Mouse (Mus musculus) intestine, embryonic 14.5 days (tissue): ENCODE results near the gene Gcn1l1. TPM values are rescaled to one million over a fixed set of nuclear protein-coding genes. Genes with fewer than 3 reads are reported as not detected.

Source experiments
- ATAC-seq: fragments of 200-750 bp; cut with Nextera tagmentation; replicated peaks from 2 replicates; pipeline ENCODE4 v1.8.0; 2017; ENCODE audit warnings: low read depth, moderate number of reproducible peaks, moderate TSS enrichment, moderate library complexity; ENCODE audit not compliant: low FRiP score, low TSS enrichment
- DNase-seq: peaks from one replicate; pipeline ENCODE4 v3.0.0-alpha.2; 2018; ENCODE audit warnings: low spot score
- H3K27ac ChIP-seq: fragments of 300-500 bp; sonication (generic); 2 replicates; pipeline ENCODE4 v1.5.1; 2014; ENCODE audit warnings: low read depth, mild to moderate bottlenecking, control low read depth
- H3K27me3 ChIP-seq: fragments of 300-500 bp; sonication (generic); replicated peaks from 2 replicates; pipeline ENCODE4 v1.6.1; 2014; ENCODE audit warnings: low read length, control low read depth; ENCODE audit not compliant: control insufficient read depth, insufficient read depth
- H3K36me3 ChIP-seq: fragments of 300-500 bp; sonication (generic); 2 replicates; pipeline ENCODE4 v1.6.1; 2014; ENCODE audit warnings: low read length, control low read depth; ENCODE audit not compliant: control insufficient read depth, insufficient read depth
- H3K4me1 ChIP-seq: fragments of 300-500 bp; sonication (generic); replicated peaks from 2 replicates; pipeline ENCODE4 v1.6.1; 2014; ENCODE audit warnings: low read length, control low read depth, mixed read lengths; ENCODE audit not compliant: control insufficient read depth, insufficient read depth
- H3K4me2 ChIP-seq: fragments of 300-500 bp; sonication (generic); 2 replicates; pipeline ENCODE4 v1.6.1; 2014; ENCODE audit warnings: low read length
- H3K4me3 ChIP-seq: fragments of 300-500 bp; sonication (generic); 2 replicates; pipeline ENCODE4 v1.5.1; 2014; ENCODE audit warnings: low read depth, low read length, control low read depth, mixed read lengths
- H3K9ac ChIP-seq: fragments of 300-500 bp; sonication (generic); 2 replicates; pipeline ENCODE4 v1.6.1; 2014; ENCODE audit warnings: mild to moderate bottlenecking, low read length
- H3K9me3 ChIP-seq: fragments of 300-500 bp; sonication (generic); 2 replicates; pipeline ENCODE4 v1.6.1; 2016; ENCODE audit warnings: low read length, control low read depth; ENCODE audit not compliant: control insufficient read depth
- WGBS: fragments of 180-500 bp; shearing (Covaris S2); extraction: QIAGEN DNeasy Blood & Tissue Kit; methylation state at CpG from one replicate; pipeline ENCODE4 v1.1.7; 2014; 5-methylcytosine and 5-hydroxymethylcytosine counted together
- polyA plus RNA-seq: library from polyadenylated mRNA; unstranded; fragments of >200 nt; fragmentation: Nextera tagmentation; extraction: Ambion mirVana; gene quantifications from 2 replicates; pipeline ENCODE4 v1.2.1, GENCODE M21; 2014

The Gcn1l1 gene
- polyA plus RNA-seq, 1 experiment from 2014 or later: 44.8 TPM

GRCm38 (mm10) chr5:115626237-115626886 is 61.3 kb downstream of the Gcn1l1 start:
- ATAC-seq: no peak
- Histone ChIP-seq H3K9me3 (no peaks in the 10 kb centered on the region), H3K4me1 (no peaks in the 10 kb centered on the region), H3K27ac (no peak overlapping the region), H3K36me3 (peaks cover 10% of the 10 kb centered on the region; the same call in 1 of the 2 replicates), H3K27me3 (no peaks in the 10 kb centered on the region), H3K9ac (no peak overlapping the region), H3K4me2 (no peak overlapping the region), H3K4me3 (no peak overlapping the region)
- DNase-seq: no peak
- WGBS: 87% methylated on average over 10 of the region's 10 CpGs

GRCm38 (mm10) chr5:115628083-115628482 is 63.0 kb downstream of the Gcn1l1 start:
- H3K9ac ChIP-seq: no peak overlapping the region
- no peaks in the 10 kb centered on the region; the same call in 1 of the 2 replicates for H3K36me3 ChIP-seq
- H3K27me3 ChIP-seq: no peaks in the 10 kb centered on the region
- no peak for DNase-seq
- H3K9me3 ChIP-seq: no peaks in the 10 kb centered on the region
- ATAC-seq: no peak
- H3K27ac ChIP-seq: no peak overlapping the region
- WGBS: 77% methylated on average over 8 of the region's 8 CpGs
- H3K4me3 ChIP-seq: no peak overlapping the region
- peaks cover 7% of the 10 kb centered on the region for H3K4me1 ChIP-seq
- H3K4me2 ChIP-seq: no peak overlapping the region

GRCm38 (mm10) chr5:115629672-115630071 is 64.6 kb downstream of the Gcn1l1 start:
- Histone ChIP-seq H3K4me2 (no peak overlapping the region), H3K4me3 (no peak overlapping the region), H3K27ac (no peak overlapping the region), H3K27me3 (no peaks in the 10 kb centered on the region), H3K9me3 (no peaks in the 10 kb centered on the region), H3K9ac (no peak overlapping the region), H3K36me3 (0 out of 2 replicates have a peak, but pooled peaks cover 5% of the 10 kb centered on the region), H3K4me1 (peaks cover 17% of the 10 kb centered on the region)
- 88% methylated on average over 4 of the region's 4 CpGs for WGBS
- DNase-seq (no peak), ATAC-seq (no peak)

- no peaks in the 10 kb centered on the region for H3K9me3 ChIP-seq
- H3K36me3 ChIP-seq: 0 out of 2 replicates have a peak, but pooled peaks cover 5% of the 10 kb centered on the region
- H3K27ac ChIP-seq: no peak overlapping the region
- ATAC-seq (no peak), DNase-seq (no peak)
- no peak overlapping the region for H3K4me3 ChIP-seq
- peaks cover 17% of the 10 kb centered on the region for H3K4me1 ChIP-seq
- no peak overlapping the region for H3K9ac ChIP-seq
- no peaks in the 10 kb centered on the region for H3K27me3 ChIP-seq
- WGBS: 53% methylated on average over 5 of the region's 5 CpGs
- H3K4me2 ChIP-seq: peak overlapping the region; percentile 85; the same call in 1 of the 2 replicates
Observed at GRCm38 (mm10) chr5:115630291-115630690, 65.2 kb downstream of the Gcn1l1 start.

GRCm38 (mm10) chr5:115631505-115632357 is 66.7 kb downstream of the Gcn1l1 start, which contains the start of gene Rab35:
TSS of gene Rab35 (plus strand) at chr5:115631908.
- peak; percentile 73 for ATAC-seq
- Histone ChIP-seq H3K9me3 (no peaks in the 10 kb centered on the region), H3K4me2 (peak within 1 kb of the TSS; percentile 85), H3K27ac (peak within 1 kb of the TSS; percentile 54), H3K9ac (peak within 1 kb of the TSS; percentile 75), H3K36me3 (0 out of 2 replicates have a peak, but pooled peaks cover 5% of the 10 kb centered on the region), H3K27me3 (no peaks in the 10 kb centered on the region), H3K4me1 (peaks cover 17% of the 10 kb centered on the region), H3K4me3 (peak within 1 kb of the TSS; percentile 86)
- DNase-seq: peak; percentile 94
- under 1% methylated on average over 63 of the region's 125 CpGs for WGBS

- peak overlapping the region; percentile 86 for H3K4me3 ChIP-seq
- H3K4me1 ChIP-seq: peaks cover 17% of the 10 kb centered on the region
- DNase-seq: peak; percentile 77
- H3K9me3 ChIP-seq: no peaks in the 10 kb centered on the region
- WGBS: under 1% methylated on average over 30 of the region's 30 CpGs
- peak overlapping the region; percentile 75 for H3K9ac ChIP-seq
- H3K4me2 ChIP-seq: peak overlapping the region; percentile 80
- 0 out of 2 replicates have a peak, but pooled peaks have one; percentile 6 for ATAC-seq
- H3K36me3 ChIP-seq: 0 out of 2 replicates have a peak, but pooled peaks cover 5% of the 10 kb centered on the region
- no peaks in the 10 kb centered on the region for H3K27me3 ChIP-seq
- peak overlapping the region; percentile 54 for H3K27ac ChIP-seq
Observed at GRCm38 (mm10) chr5:115632358-115632714, 67.3 kb downstream of the Gcn1l1 start.

GRCm38 (mm10) chr5:115633060-115633459 is 68.0 kb downstream of the Gcn1l1 start:
- no peak for ATAC-seq

GRCm38 (mm10) chr5:115634046-115634445 is 69.0 kb downstream of the Gcn1l1 start:
- Histone ChIP-seq H3K4me3 (no peak overlapping the region), H3K9ac (no peak overlapping the region), H3K27ac (no peak overlapping the region), H3K9me3 (no peaks in the 10 kb centered on the region), H3K4me2 (no peak overlapping the region), H3K27me3 (no peaks in the 10 kb centered on the region), H3K4me1 (peaks cover 17% of the 10 kb centered on the region), H3K36me3 (peaks cover 17% of the 10 kb centered on the region)
- 84% methylated on average over 8 of the region's 8 CpGs for WGBS
- ATAC-seq (no peak), DNase-seq (no peak)

More at GRCm38 (mm10) chr5:115633060-115633459, 68.0 kb downstream of the Gcn1l1 start:
- Histone ChIP-seq H3K36me3 (0 out of 2 replicates have a peak, but pooled peaks cover 7% of the 10 kb centered on the region), H3K4me1 (peaks cover 17% of the 10 kb centered on the region), H3K27me3 (no peaks in the 10 kb centered on the region), H3K27ac (no peak overlapping the region), H3K9ac (peak overlapping the region; percentile 75), H3K9me3 (no peaks in the 10 kb centered on the region), H3K4me2 (peak overlapping the region; percentile 80), H3K4me3 (peak overlapping the region; percentile 86)
- WGBS: 45% methylated on average over 4 of the region's 4 CpGs
- peak; percentile 59 for DNase-seq
